ENCODE assay signal across 28 mouse cellular contexts in the genomic region with DNA sequence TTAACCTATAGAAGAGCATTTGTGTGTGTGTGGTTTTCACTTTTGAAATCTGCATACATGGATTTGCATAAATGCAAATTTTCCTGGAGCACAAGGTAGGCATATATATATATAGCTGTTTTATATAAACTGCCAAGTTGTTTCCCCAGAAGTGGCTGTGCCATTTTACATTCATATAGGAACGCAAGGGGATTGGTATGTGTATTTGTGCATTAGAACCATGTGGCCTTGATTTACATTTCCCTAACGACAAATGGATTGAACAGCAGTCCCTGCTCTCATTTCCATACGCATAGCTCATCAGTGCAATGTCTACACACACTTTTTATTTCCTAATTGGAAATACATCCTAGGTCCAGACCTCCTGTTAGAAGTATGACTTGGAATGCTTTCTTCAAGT.
DNase-seq lines count a peak whose midpoint lies in the region; ATAC-seq and TF ChIP-seq lines count a peak whose summit lies in the region.
"Had no signal": no experiment of that assay in that cellular context is flagged by ENCODE, and none has a peak within 500 bp of the region (broad histone marks: within the 10 kb centered on the region; RNA-seq: fewer than 3 reads in every experiment).

No protein-coding gene starts in this region.

- H3K27me3 ChIP-seq in embryonic facial prominence, embryonic 14.5 days (replicated peaks; ENCODE audit: control insufficient read depth, insufficient read depth, low read length) = no peaks in the 10 kb centered on the region
- no peaks in the 10 kb centered on the region for H3K27me3 ChIP-seq in embryonic facial prominence, embryonic 10.5 days (replicated peaks; ENCODE audit: low read depth, poor library complexity, severe bottlenecking)
- H3K27me3 ChIP-seq in forebrain, embryonic 15.5 days = no peaks in the 10 kb centered on the region
- no peaks in the 10 kb centered on the region for H3K27me3 ChIP-seq in forebrain, embryonic 12.5 days
- H3K27me3 ChIP-seq in forebrain, postnatal 0 days (ENCODE audit: insufficient read depth, low read length) = no peaks in the 10 kb centered on the region
- H3K27me3 ChIP-seq: embryonic facial prominence, embryonic 15.5 days; heart, embryonic 13.5 days had no signal

- H3K36me3 ChIP-seq in embryonic facial prominence, embryonic 14.5 days (ENCODE audit: control insufficient read depth, insufficient read depth, low read length) = no peaks in the 10 kb centered on the region
- no peaks in the 10 kb centered on the region for H3K36me3 ChIP-seq in embryonic facial prominence, embryonic 10.5 days (replicated peaks)
- no peaks in the 10 kb centered on the region for H3K36me3 ChIP-seq in forebrain, embryonic 15.5 days
- H3K36me3 ChIP-seq in forebrain, embryonic 12.5 days (replicated peaks) = no peaks in the 10 kb centered on the region
- H3K36me3 ChIP-seq in forebrain, postnatal 0 days (ENCODE audit: insufficient read depth) = no peaks in the 10 kb centered on the region
- H3K36me3 ChIP-seq: embryonic facial prominence, embryonic 15.5 days; heart, embryonic 10.5 days; heart, embryonic 13.5 days had no signal

- 55% methylated on average over 3 of the region's 3 CpGs for WGBS in embryonic facial prominence, embryonic 14.5 days
- WGBS in embryonic facial prominence, embryonic 10.5 days = 85% methylated on average over 3 of the region's 3 CpGs
- WGBS in forebrain, embryonic 15.5 days = 51% methylated on average over 3 of the region's 3 CpGs
- 74% methylated on average over 3 of the region's 3 CpGs for WGBS in forebrain, embryonic 12.5 days
- WGBS in forebrain, postnatal 0 days = 45% methylated on average over 3 of the region's 3 CpGs

- no peak overlapping the region for H3K4me2 ChIP-seq in embryonic facial prominence, embryonic 14.5 days (ENCODE audit: low read depth, low read length)
- H3K4me2 ChIP-seq in forebrain, embryonic 15.5 days (replicated peaks) = no peak overlapping the region
- no peak overlapping the region for H3K4me2 ChIP-seq in forebrain, embryonic 12.5 days
- H3K4me2 ChIP-seq in forebrain, postnatal 0 days (ENCODE audit: low read depth) = no peak overlapping the region
- H3K4me2 ChIP-seq: embryonic facial prominence, embryonic 15.5 days; heart, embryonic 13.5 days; hindbrain, embryonic 14.5 days had no signal

- H3K4me1 ChIP-seq in embryonic facial prominence, embryonic 14.5 days (ENCODE audit: control insufficient read depth, insufficient read depth, low read length) = no peaks in the 10 kb centered on the region; the same call in 1 of the 2 replicates
- H3K4me1 ChIP-seq in embryonic facial prominence, embryonic 10.5 days = no peaks in the 10 kb centered on the region
- peaks cover 4% of the 10 kb centered on the region; the same call in 1 of the 2 replicates for H3K4me1 ChIP-seq in forebrain, embryonic 15.5 days
- H3K4me1 ChIP-seq in forebrain, embryonic 12.5 days = no peaks in the 10 kb centered on the region
- H3K4me1 ChIP-seq in forebrain, postnatal 0 days (ENCODE audit: insufficient read depth) = no peaks in the 10 kb centered on the region
- H3K4me1 ChIP-seq: embryonic facial prominence, embryonic 15.5 days had no signal

- TF ChIP-seq CTCF in forebrain, postnatal 0 days (IDR thresholded peaks at IDR 0.05; ENCODE audit: low read depth) = no peak

- H3K27ac ChIP-seq in embryonic facial prominence, embryonic 14.5 days (replicated peaks; ENCODE audit: low read depth, low read length) = no peak overlapping the region
- no peak overlapping the region for H3K27ac ChIP-seq in embryonic facial prominence, embryonic 10.5 days (replicated peaks)
- no peak overlapping the region for H3K27ac ChIP-seq in forebrain, embryonic 15.5 days (replicated peaks)
- no peak overlapping the region for H3K27ac ChIP-seq in forebrain, embryonic 12.5 days
- H3K27ac ChIP-seq in forebrain, postnatal 0 days (ENCODE audit: low read depth, low read length) = no peak overlapping the region
- H3K27ac ChIP-seq: embryonic facial prominence, embryonic 15.5 days; heart, adult 2 months; heart, embryonic 10.5 days; heart, embryonic 13.5 days; hindbrain, embryonic 14.5 days; hindbrain, postnatal 0 days had no signal

- peak; percentile 31 for DNase-seq in embryonic facial prominence, embryonic 14.5 days (ENCODE audit: low spot score)
- no peak for DNase-seq in embryonic facial prominence, embryonic 10.5 days (ENCODE audit: low spot score)
- DNase-seq in brain, adult 2 months (ENCODE audit: low read depth, low spot score) = peak; percentile 30
- DNase-seq in forebrain, postnatal 0 days = peak; percentile 10
- no peak for DNase-seq in adrenal gland, adult 2 months
- no peak for DNase-seq in lung, postnatal 25 days (ENCODE audit: low spot score)
- DNase-seq: adrenal gland, postnatal 10 days; adrenal gland, postnatal 36 days; cerebellum, adult 11-12 months; cerebellum, adult 8-10 months; cerebellum, postnatal 10 days; cerebellum, postnatal 36 days; embryo, embryonic 11 days; gastrocnemius, postnatal 36 days; heart, adult 2 months; heart, postnatal 14 days; heart, postnatal 4 days; kidney, adult 18-20 months had no signal

- H3K9me3 ChIP-seq in embryonic facial prominence, embryonic 14.5 days (ENCODE audit: control insufficient read depth, low read length) = no peaks in the 10 kb centered on the region
- no peaks in the 10 kb centered on the region for H3K9me3 ChIP-seq in embryonic facial prominence, embryonic 10.5 days
- no peaks in the 10 kb centered on the region for H3K9me3 ChIP-seq in forebrain, embryonic 15.5 days
- no peaks in the 10 kb centered on the region for H3K9me3 ChIP-seq in forebrain, embryonic 12.5 days
- no peaks in the 10 kb centered on the region for H3K9me3 ChIP-seq in forebrain, postnatal 0 days (ENCODE audit: low read length)
- H3K9me3 ChIP-seq: embryonic facial prominence, embryonic 15.5 days; heart, embryonic 10.5 days; heart, embryonic 13.5 days had no signal

- no peak overlapping the region for H3K4me3 ChIP-seq in embryonic facial prominence, embryonic 14.5 days (ENCODE audit: low read depth, low read length)
- no peak overlapping the region for H3K4me3 ChIP-seq in embryonic facial prominence, embryonic 10.5 days
- no peak overlapping the region for H3K4me3 ChIP-seq in forebrain, embryonic 15.5 days
- no peak overlapping the region for H3K4me3 ChIP-seq in forebrain, embryonic 12.5 days (replicated peaks)
- H3K4me3 ChIP-seq in forebrain, postnatal 0 days (ENCODE audit: low read depth, low read length) = no peak overlapping the region
- H3K4me3 ChIP-seq: embryonic facial prominence, embryonic 15.5 days; heart, adult 2 months; heart, embryonic 10.5 days; heart, embryonic 13.5 days had no signal

- H3K9ac ChIP-seq in embryonic facial prominence, embryonic 14.5 days (ENCODE audit: low read depth, low read length) = no peak overlapping the region
- no peak overlapping the region for H3K9ac ChIP-seq in forebrain, embryonic 15.5 days (replicated peaks)
- H3K9ac ChIP-seq in forebrain, embryonic 12.5 days = no peak overlapping the region
- no peak overlapping the region for H3K9ac ChIP-seq in forebrain, postnatal 0 days
- H3K9ac ChIP-seq: embryonic facial prominence, embryonic 15.5 days; heart, embryonic 13.5 days; hindbrain, embryonic 14.5 days had no signal

- 0 out of 2 replicates have a peak, but pooled peaks have one; percentile 9 for ATAC-seq in embryonic facial prominence, embryonic 14.5 days (ENCODE audit: low read depth)
- 0 out of 2 replicates have a peak, but pooled peaks have one; percentile 51 for ATAC-seq in forebrain, embryonic 15.5 days (replicated peaks)
- no peak for ATAC-seq in forebrain, embryonic 12.5 days (ENCODE audit: low FRiP score)
- peak; percentile 34 for ATAC-seq in forebrain, postnatal 0 days
- ATAC-seq: activated CD4-positive, CD25-positive, alpha-beta regulatory T cell, adult 4 months; hindbrain, postnatal 0 days; inflammation-experienced regulatory T-cells, adult 6 months; intestine, embryonic 16.5 days had no signal

Comparison
In these comparisons a context has a peak if more than half of its experiments do, and no peak if none do; other contexts are left out.
1. DNase-seq: peak in embryonic facial prominence, embryonic 14.5 days (single experiment), brain, adult 2 months (single experiment) and forebrain, postnatal 0 days (single experiment); none in embryonic facial prominence, embryonic 10.5 days (single experiment), adrenal gland, adult 2 months (single experiment) and lung, postnatal 25 days (single experiment).